Mouse (Mus musculus) left cerebral cortex, adult 9 months (tissue): ENCODE data around the gene Rexo1.

ENCODE experiments used
- DNase-seq, 2 experiments: peaks; one replicate each; pipeline ENCODE4 v3.0.0; 2022; ENCODE audit warnings: low spot score in 2 of 2

The Rexo1 gene

DNA sequence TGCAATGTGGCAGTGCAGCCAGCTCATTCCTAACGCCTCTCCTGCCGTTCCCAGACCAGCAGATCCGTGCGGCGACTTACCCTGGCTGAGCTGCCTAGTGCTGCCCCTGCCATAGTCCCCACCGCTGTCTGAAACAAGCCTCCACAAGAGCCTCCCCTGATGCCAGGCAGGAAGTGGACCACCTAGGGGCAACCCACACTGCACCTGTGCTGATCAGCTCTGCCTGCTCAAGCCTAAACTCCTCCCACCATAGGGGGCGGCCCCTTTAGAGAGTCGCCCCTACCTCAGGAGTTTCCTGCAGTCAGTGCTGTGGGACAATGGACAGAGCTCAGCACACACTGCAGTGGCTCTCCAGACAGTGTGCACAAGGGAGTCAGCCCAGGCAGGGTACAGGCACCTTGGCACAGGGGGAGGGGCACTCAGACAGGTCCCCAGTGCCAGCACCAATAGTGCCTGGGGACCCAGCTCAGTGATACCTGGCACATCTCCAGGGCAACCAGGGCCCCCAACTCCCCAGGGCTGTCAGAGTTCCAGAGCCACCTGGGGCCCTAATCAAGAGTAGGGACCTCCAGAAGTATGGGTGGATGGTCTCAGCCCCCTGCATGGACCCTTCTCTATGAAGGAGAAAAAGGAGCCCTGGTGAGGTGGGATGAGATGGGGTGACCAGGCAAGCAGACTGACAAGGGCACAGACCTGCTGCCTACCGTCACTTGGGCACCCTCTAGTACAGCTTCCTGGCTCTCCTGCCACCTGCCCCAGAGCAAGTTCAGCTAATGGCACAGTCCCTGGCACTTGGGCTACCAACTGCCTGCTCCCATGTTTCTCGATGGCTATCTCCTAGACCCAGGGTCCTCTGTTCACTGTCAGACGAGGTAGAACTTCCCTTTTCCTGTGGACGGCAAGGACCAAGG, 23.5 kb upstream of the Rexo1 start:
- no peak for DNase-seq

DNA sequence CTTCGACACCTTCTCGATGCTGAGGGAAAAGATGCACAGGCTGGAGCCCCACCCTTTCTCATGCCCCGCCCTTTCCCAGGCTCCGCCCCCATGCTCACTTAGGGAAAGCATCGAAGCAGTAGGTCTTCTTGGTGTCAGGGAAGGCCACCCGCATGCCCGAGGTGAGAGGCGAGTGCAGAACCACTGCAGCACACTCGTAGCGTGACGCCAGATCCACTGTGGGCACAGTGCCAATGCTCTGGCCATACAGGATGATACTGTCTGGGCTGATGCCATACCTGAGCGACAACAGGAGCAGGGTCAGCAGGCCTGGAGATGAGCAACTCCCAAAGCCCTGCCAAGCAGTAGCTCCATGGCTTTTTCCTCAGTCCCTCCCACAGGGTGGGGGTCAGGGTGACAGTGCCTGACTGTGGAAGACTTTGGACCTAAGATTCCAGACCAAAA, 22.7 kb upstream of the Rexo1 start:
- DNase-seq, result no peak

GRCm38 (mm10) chr10:80583047-80583446, 21.7 kb upstream of the Rexo1 start:
- DNase-seq, result no peak

GRCm38 (mm10) chr10:80578911-80579310, 17.6 kb upstream of the Rexo1 start:
- DNase-seq, result no peak

GRCm38 (mm10) chr10:80578131-80578750, 16.9 kb upstream of the Rexo1 start:
- peak in 1 of 2 experiments; percentile 77 for DNase-seq

DNA sequence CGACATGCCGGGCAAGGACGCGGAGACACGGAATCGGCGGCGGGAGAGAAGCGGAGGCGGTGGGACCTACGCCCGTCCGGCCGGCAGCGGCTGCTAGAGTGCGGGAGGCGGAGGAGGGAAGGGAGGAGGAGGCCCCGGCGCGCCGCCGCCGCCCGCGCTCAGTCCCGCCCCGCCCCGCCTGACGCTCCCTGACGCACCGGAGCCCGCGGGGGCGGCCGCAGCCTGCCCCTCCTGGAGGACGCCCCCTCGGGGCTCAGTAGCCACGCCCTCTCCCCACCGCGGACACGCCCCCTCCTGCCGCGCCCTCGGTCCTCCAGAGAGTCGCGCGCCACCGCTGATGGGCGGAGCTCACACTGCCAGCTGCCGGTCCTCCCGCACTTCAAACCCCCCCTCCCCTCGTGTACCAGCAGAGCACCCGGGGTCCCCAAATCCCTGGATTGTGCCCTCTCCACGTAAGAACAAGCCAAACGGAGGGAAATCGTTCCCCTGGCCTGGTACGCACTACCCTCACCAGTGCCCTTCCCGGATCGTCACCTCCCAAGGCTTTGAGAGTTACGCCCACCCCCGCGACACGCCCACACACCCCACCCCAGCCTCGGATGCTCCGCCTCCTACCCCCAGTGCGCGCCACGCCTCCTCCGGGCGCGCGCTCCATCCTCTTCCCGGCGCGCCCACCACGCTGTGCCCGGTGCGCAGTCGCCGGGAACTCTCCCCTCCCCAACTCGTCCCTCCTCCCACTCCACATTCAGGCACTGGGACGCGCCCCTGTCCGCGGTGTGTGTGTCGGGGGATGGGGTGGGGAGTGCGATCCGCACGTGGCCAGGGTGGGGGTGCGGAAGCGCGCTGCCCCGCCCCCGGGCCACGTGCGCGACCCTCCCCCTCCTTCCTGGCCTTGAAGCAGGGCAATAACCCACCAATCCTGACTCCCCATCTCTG, 16.1 kb upstream of the Rexo1 start, which contains the start of gene Klf16:
Gene Klf16 (minus strand): TSS at position 127 of the 936 bp plus-strand sequence.
- peak; percentile 93 to 96 for DNase-seq

DNA sequence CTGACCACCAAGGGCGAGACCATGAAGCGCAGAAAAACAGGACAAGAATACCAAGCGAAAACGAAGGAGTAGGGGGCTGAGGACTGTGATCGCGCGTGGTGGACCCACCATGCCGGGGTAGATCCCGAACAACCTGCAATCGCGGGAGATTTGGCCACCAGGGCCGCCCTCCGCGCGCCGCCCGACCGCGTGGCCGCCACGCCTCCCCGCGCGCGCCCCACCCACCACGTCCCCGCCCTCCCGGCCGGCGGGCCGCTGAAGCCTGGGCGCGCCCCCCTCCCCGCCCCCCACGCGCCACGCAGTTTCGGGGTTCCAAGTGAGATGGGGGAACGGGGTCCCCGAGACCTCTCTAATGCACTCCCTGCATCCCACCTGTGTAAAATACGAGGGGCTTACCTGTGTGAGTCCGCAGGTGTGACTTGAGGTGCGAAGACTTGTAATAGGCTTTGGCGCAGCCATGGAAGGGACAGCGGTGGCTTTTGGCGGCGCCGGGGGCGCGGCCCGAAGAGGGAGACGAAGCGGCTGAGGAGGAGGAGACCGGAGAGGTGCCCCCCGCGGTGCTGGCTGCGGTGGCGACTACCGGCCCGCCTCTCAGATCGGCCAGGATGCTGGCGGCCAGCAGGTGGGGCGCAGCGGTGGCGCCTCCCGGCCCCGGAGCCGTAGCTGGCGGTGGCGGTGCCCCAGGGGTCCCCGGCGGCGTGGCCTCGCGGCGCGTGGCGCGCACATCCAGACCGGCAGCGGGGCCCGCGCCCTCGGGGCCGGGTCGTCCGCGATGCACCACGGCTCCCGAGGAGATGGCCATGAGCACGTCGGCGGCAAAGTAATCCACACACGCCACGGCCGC, 15.2 kb upstream of the Rexo1 start:
- DNase-seq, result peak in 1 of 2 experiments; percentile 58

- no peak for DNase-seq
These were observed 14.6 kb upstream of the Rexo1 start for GRCm38 (mm10) chr10:80575925-80576324.

DNA sequence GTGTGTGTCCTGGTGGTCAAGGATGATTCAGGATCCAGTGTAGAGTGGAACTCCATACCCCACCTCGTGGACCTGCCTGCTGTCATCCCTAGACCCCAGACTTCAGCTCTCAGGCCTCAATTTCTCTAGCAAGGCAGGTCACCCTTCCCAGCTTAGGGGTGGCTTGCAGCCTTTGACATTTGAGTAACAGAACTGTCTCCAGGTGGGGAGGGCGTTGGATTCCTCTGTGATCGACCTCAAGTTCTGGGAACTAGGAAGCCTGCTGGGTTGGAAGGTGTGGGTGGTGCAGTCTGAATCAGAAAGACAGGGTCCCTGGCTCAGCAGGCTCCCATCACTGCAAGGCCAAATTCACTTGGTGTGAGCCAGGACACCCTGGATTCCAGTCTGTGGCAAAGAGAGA, 13.5 kb upstream of the Rexo1 start:
- no peak for DNase-seq

GRCm38 (mm10) chr10:80573944-80574343, 12.6 kb upstream of the Rexo1 start:
- peak in 1 of 2 experiments; percentile 58 for DNase-seq

DNA sequence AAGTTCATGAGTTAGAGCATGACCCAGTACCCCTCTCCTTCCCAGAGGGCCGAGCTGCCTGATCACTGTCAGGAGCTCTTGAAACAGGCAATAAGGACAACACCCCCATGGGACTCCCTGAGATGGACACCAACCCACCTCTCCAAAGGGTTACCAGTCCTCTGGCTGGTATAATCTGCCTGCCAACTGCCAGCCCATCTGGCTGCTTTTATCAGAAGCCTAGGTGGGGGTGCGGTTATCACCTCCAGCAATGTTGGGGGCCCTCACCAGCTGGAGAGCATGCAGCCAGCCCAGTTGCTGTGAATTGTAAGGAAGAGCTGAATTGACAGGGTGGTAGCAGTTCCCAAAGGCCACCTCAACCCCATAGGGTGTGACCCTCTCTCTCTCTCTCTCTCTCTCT, 11.1 kb upstream of the Rexo1 start:
- DNase-seq, result no peak

DNA sequence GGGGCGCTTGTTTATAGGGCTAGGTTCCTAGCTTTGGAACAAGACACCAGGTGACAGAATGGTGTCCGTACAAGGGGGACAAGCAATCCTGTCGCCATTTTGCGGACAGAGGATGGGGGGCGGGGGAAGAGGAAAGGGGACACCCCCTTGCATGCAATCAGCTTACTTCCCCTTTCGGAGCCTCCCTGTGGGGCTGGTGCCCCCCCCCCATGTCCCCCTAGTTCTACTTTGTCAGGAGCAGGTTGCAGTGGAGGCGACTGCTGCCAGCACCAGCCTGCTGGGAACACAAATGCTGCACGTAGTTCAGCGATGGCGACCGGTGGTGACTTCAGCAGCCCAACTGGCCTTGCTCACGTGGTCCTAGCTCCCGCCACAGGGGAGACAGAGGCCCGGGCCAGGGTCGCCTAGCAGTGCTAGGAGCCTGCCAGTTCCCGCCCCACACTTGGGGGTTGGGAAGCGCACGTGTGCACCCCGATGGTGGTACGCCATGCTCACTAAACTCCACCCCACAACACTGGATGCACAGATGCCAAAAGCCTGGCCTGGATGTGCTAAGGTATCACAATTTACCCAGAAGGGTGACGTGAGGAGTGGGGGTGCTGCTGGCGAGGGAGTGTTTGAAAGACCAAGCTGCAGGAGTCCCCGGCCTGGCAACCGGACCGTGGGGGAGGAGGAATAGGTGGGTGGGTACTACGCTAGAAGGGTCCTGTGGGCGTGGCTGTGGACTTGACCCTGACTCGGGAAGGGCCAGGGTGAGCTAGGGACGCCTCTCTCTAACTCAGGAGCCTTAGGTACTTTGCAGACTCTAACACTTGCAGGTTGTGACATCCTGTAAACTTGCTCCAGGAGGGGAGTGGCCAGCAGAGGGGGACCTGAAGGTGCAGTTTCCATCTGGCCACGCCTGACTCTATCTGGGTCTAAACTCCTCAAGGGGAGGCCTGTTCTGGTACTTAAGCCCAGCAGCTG, 9.8 kb upstream of the Rexo1 start:
- no peak for DNase-seq

- DNase-seq, result no peak
These were observed 9.1 kb upstream of the Rexo1 start for GRCm38 (mm10) chr10:80570419-80570818.

GRCm38 (mm10) chr10:80569664-80570066, 8.3 kb upstream of the Rexo1 start:
- no peak for DNase-seq

GRCm38 (mm10) chr10:80568876-80569275, 7.5 kb upstream of the Rexo1 start:
- DNase-seq, result no peak

GRCm38 (mm10) chr10:80566375-80567092, 5.2 kb upstream of the Rexo1 start:
- peak; percentile 75 to 91 for DNase-seq

GRCm38 (mm10) chr10:80560621-80561020, 739 bp downstream of the Rexo1 start:
- no peak for DNase-seq

- DNase-seq, result no peak
These were observed 1.9 kb downstream of the Rexo1 start for GRCm38 (mm10) chr10:80559431-80559830.
